10 mouse cellular contexts compared by ENCODE assay signal in the genomic region with DNA sequence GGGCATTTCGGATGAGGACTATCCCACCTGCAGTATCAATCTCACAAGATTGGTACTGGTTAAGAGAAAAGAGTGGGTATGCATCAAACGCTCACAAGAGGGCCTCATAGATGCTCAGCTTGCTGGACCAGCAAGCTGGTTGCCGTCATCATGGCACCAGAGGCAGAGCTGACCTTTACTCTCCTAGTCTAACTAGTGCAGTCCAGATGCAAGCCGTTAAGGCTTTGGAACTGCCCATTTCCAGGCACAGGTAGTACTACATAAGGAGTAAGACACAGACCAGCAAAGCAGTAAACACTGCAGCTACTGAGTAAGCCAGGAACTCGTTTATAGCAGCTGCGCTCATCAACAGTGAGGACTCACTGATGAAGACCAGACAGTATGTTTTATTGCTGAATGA.
DNase-seq lines count a peak whose midpoint lies in the region; ATAC-seq and TF ChIP-seq lines count a peak whose summit lies in the region.
"Had no signal": no experiment of that assay in that cellular context is flagged by ENCODE, and none has a peak within 500 bp of the region (broad histone marks: within the 10 kb centered on the region; RNA-seq: fewer than 3 reads in every experiment).

No protein-coding gene starts in this region.

- H3K36me3 ChIP-seq in forebrain, postnatal 0 days (ENCODE audit: insufficient read depth) = no peaks in the 10 kb centered on the region
- no peaks in the 10 kb centered on the region for H3K36me3 ChIP-seq in forebrain, embryonic 16.5 days (ENCODE audit: control insufficient read depth, insufficient read depth)
- H3K36me3 ChIP-seq in small intestine, adult 2 months (ENCODE audit: control insufficient read depth, insufficient read depth, low read length) = no peaks in the 10 kb centered on the region

- WGBS in forebrain, postnatal 0 days = 65% methylated on average over 6 of the region's 6 CpGs
- WGBS in forebrain, embryonic 16.5 days = 67% methylated on average over 6 of the region's 6 CpGs
- WGBS in small intestine, adult 2 months = 47% methylated on average over 6 of the region's 6 CpGs

- H3K27me3 ChIP-seq in forebrain, postnatal 0 days (ENCODE audit: insufficient read depth, low read length) = no peaks in the 10 kb centered on the region
- no peaks in the 10 kb centered on the region for H3K27me3 ChIP-seq in forebrain, embryonic 16.5 days (replicated peaks; ENCODE audit: control insufficient read depth, insufficient read depth, low read length)
- H3K27me3 ChIP-seq in small intestine, adult 2 months (ENCODE audit: control insufficient read depth, insufficient read depth, low read length) = no peaks in the 10 kb centered on the region
- H3K27me3 ChIP-seq: megakaryocyte, embryonic 14.5 days had no signal

- H3K9me3 ChIP-seq in forebrain, postnatal 0 days (ENCODE audit: low read length) = no peaks in the 10 kb centered on the region
- no peaks in the 10 kb centered on the region for H3K9me3 ChIP-seq in forebrain, embryonic 16.5 days (ENCODE audit: control insufficient read depth, low read length)
- H3K9me3 ChIP-seq: megakaryocyte, embryonic 14.5 days had no signal

- no peak for TF ChIP-seq POLR2A in small intestine, adult 2 months (IDR thresholded peaks at IDR 0.05; ENCODE audit: low read depth, low read length)

- intact Hi-C loops in left cerebral cortex, postnatal 14 days (cut with DNase I) = loop anchor here (5.0 kb wide), 2 partner anchors 140 to 290 kb away; partner anchors contain the start of gene Fndc3b

- no peak overlapping the region for H3K27ac ChIP-seq in forebrain, postnatal 0 days (ENCODE audit: low read depth, low read length)
- H3K27ac ChIP-seq in forebrain, embryonic 16.5 days (ENCODE audit: low read length) = no peak overlapping the region
- H3K27ac ChIP-seq in small intestine, adult 2 months (ENCODE audit: insufficient read depth, low read depth, low read length) = no peak overlapping the region

- H3K9ac ChIP-seq in forebrain, postnatal 0 days = no peak overlapping the region
- H3K9ac ChIP-seq in forebrain, embryonic 16.5 days (replicated peaks; ENCODE audit: low read depth, low read length) = no peak overlapping the region

- H3K4me1 ChIP-seq in forebrain, postnatal 0 days (ENCODE audit: insufficient read depth) = no peaks in the 10 kb centered on the region
- peaks cover 9% of the 10 kb centered on the region for H3K4me1 ChIP-seq in forebrain, embryonic 16.5 days (replicated peaks; ENCODE audit: control insufficient read depth, insufficient read depth, low read length)
- peaks cover 1% of the 10 kb centered on the region; the same call in 1 of the 2 replicates for H3K4me1 ChIP-seq in small intestine, adult 2 months (ENCODE audit: control insufficient read depth, insufficient read depth, insufficient read length, low read length)
- H3K4me1 ChIP-seq: megakaryocyte, embryonic 14.5 days had no signal

- peak; percentile 54 for TF ChIP-seq CTCF in forebrain, postnatal 0 days (IDR thresholded peaks at IDR 0.05; ENCODE audit: low read depth)
- peak; percentile 24; the same call in 1 of the 2 replicates for TF ChIP-seq CTCF in small intestine, adult 2 months (IDR thresholded peaks at IDR 0.05; ENCODE audit: extremely low read depth, insufficient read length, insufficient replicate concordance, low read depth, low read length)

- no peak overlapping the region for H3K4me3 ChIP-seq in forebrain, postnatal 0 days (ENCODE audit: low read depth, low read length)
- H3K4me3 ChIP-seq in forebrain, embryonic 16.5 days (replicated peaks; ENCODE audit: low read length) = no peak overlapping the region
- no peak overlapping the region for H3K4me3 ChIP-seq in small intestine, adult 2 months (ENCODE audit: low read depth, low read length)
- H3K4me3 ChIP-seq: erythroblast, embryonic 14.5 days; megakaryocyte, embryonic 14.5 days had no signal

- ATAC-seq in forebrain, postnatal 0 days = no peak; the same call in 1 of the 2 replicates
- no peak; the same call in 1 of the 2 replicates for ATAC-seq in forebrain, embryonic 16.5 days

- H3K4me2 ChIP-seq in forebrain, postnatal 0 days (ENCODE audit: low read depth) = no peak overlapping the region
- no peak overlapping the region for H3K4me2 ChIP-seq in forebrain, embryonic 16.5 days (ENCODE audit: low read length)

- DNase-seq in forebrain, postnatal 0 days = peak; percentile 37
- peak; percentile 20 for DNase-seq in NIH3T3 (ENCODE audit: low read depth)
- peak; percentile 16 for DNase-seq in heart, adult 8-10 months (ENCODE audit: low spot score)
- peak; percentile 65 to 89 for DNase-seq in kidney, postnatal 25 days
- no peak for DNase-seq in spleen, adult 12 weeks (ENCODE audit: low spot score)
- DNase-seq in left cerebral cortex, postnatal 14 days (ENCODE audit: low spot score in 2 of 2) = no peak

Comparison
In these comparisons a context has a peak if more than half of its experiments do, and no peak if none do; other contexts are left out.
1. DNase-seq: peak in forebrain, postnatal 0 days (single experiment), NIH3T3 (single experiment), heart, adult 8-10 months (single experiment) and kidney, postnatal 25 days (2 of 2); none in spleen, adult 12 weeks (single experiment) and left cerebral cortex, postnatal 14 days (0 of 2).